Mouse (Mus musculus) megakaryocyte, embryonic 14.5 days (primary cell): ENCODE data around the gene Gm20388.

ENCODE experiments used
- FLI1 ChIP-seq: IDR thresholded peaks from 2 replicates; pipeline ENCODE4 v1.6.1; 2012; ENCODE audit warnings: low read length, inconsistent platforms, mixed read lengths
- GATA1 ChIP-seq: IDR thresholded peaks from 3 replicates; pipeline ENCODE4 v1.6.1; 2012; ENCODE audit warnings: mixed read lengths, low read length, inconsistent platforms, borderline replicate concordance

- TF ChIP-seq GATA1 = no peak
- no peak for TF ChIP-seq FLI1
Observed at GRCm38 (mm10) chr8:122735542-122736473, 2825.2 kb downstream of the Gm20388 start.
